Mouse (Mus musculus): ENCODE measurements around the gene Gdpgp1.

Gene Gdpgp1

DNA sequence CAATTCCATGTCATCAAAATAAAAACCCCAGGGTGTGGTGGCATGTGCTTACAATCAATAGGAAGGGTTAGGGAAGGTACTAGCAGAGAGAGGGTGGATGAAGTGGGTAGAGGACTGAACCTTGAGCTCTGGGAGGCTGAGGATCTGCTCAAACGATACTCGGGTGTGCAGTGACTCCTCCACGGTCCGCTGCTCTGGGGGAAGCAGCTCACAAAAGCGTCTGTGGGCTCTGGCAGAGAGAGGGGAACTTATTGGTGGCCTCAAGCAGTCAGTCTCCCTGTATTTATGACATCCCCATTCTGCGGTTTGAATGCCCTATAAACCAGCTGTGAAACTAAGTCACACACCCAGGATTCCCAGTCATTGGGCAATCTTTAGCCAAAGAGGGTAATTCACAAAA, 2.5 kb upstream of the Gdpgp1 start:
- DNase-seq (ENCODE audit: low read depth, low spot score): peak; percentile 52
- Histone ChIP-seq H3K36me3 (ENCODE audit: control insufficient read depth, insufficient read depth, low read length, poor library complexity, severe bottlenecking) (peaks cover 9% of the 10 kb centered on the region), H3K27me3 (ENCODE audit: control insufficient read depth, insufficient read depth, low read length, poor library complexity, severe bottlenecking) (no peaks in the 10 kb centered on the region)

DNA sequence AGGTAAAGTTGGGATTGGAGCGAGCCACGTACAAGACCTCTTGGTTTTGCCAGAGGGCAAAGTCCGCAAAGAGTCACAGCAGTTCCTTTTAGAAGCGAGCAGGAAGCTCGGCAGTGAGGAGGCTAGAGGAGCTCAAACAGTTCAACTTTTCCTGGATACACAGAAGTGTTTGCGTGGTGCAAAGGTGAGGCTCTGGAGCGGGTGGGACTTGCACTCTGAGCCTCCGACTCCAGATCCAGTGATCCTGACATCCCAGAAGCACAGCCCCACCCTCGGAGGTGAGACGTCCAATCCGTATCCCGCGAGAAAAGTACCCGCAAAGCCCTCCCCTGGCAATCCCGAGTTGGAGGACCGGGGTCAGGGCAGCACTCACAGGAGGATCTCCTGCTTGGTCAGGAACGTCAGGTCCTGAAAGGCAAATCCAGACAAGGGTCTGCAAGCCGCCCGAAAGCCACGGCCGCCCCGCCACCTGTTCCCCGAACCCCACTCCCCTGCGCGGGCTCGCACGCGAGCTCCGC, 635 bp upstream of the Gdpgp1 start:
- no peaks in the 10 kb centered on the region for H3K27me3 ChIP-seq (ENCODE audit: control insufficient read depth, insufficient read depth, low read length, poor library complexity, severe bottlenecking)
- no peak for DNase-seq (ENCODE audit: low read depth, low spot score)

DNA sequence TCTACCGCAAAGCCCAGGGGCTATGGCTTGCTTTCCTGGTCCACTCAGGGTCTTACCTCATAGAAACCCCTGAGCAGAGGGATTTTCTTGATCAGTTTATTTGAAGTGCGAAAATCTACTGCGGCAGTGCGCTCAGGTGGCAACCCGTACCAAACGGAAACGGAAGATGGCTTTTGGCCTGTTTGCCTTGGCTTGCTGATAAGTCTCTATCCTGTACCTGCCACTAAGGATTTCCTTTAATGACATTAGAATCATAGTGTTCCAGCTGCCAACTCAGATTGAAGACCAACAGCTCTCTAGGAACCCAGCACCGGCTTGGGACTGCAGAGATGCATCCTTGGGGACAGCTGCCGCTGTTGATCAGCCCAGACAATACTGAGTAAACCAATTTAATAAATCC, 1.1 kb downstream of the Gdpgp1 start:
- no peaks in the 10 kb centered on the region for H3K27me3 ChIP-seq (ENCODE audit: control insufficient read depth, insufficient read depth, low read length, poor library complexity, severe bottlenecking)
- H3K36me3 ChIP-seq (ENCODE audit: control insufficient read depth, insufficient read depth, low read length, poor library complexity, severe bottlenecking): peaks cover 2% of the 10 kb centered on the region
- DNase-seq (ENCODE audit: low read depth, low spot score): no peak

More for the DNA sequence above, 635 bp upstream of the Gdpgp1 start:
- peaks cover 4% of the 10 kb centered on the region; the same call in 1 of the 2 replicates for H3K36me3 ChIP-seq (ENCODE audit: control insufficient read depth, insufficient read depth, low read length, poor library complexity, severe bottlenecking)

DNA sequence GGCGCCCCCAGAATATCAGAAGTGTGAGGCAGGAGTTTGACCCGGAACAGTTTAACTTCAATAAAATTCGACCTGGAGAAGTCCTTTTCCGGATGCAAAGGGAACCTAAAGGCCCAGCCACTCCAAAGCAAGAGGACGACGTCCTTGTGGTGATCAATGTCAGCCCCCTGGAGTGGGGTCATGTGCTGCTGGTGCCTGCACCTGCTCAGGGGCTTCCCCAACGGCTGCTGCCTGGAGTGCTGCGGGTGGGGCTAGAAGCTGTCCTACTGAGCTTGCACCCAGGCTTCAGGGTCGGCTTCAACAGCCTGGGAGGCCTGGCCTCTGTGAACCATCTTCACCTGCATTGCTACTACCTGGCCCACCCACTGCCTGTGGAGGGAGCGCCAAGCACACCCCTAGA, 5.9 kb downstream of the Gdpgp1 start:
- peaks cover 3% of the 10 kb centered on the region for H3K36me3 ChIP-seq (ENCODE audit: control insufficient read depth, insufficient read depth, low read length, poor library complexity, severe bottlenecking)
- H3K27me3 ChIP-seq (ENCODE audit: control insufficient read depth, insufficient read depth, low read length, poor library complexity, severe bottlenecking): no peaks in the 10 kb centered on the region
- no peak for DNase-seq (ENCODE audit: low read depth, low spot score)

DNA sequence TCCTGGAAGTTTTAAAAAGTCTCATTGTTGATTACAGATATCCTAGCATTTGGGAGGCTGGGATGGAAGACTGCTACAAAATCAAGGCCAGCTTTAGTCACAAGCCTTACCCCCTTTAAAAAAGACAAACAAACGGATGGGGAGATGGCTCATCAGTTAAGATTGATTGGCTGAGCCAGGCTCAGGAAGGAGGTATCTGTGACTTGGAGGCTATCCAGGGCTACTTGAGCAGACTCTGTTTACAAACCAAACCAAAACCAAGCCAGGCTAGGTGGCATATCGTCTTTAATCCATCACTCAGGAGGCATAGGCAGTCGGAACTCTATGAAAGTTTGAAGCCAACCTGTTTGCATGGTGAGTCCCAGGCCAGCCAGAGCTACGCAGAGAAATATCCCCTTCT, 9.0 kb downstream of the Gdpgp1 start:
- DNase-seq (ENCODE audit: low read depth, low spot score): no peak
- no peaks in the 10 kb centered on the region for H3K27me3 ChIP-seq (ENCODE audit: control insufficient read depth, insufficient read depth, low read length, poor library complexity, severe bottlenecking)
- H3K36me3 ChIP-seq (ENCODE audit: control insufficient read depth, insufficient read depth, low read length, poor library complexity, severe bottlenecking): peaks cover 1% of the 10 kb centered on the region; the same call in 1 of the 2 replicates

DNA sequence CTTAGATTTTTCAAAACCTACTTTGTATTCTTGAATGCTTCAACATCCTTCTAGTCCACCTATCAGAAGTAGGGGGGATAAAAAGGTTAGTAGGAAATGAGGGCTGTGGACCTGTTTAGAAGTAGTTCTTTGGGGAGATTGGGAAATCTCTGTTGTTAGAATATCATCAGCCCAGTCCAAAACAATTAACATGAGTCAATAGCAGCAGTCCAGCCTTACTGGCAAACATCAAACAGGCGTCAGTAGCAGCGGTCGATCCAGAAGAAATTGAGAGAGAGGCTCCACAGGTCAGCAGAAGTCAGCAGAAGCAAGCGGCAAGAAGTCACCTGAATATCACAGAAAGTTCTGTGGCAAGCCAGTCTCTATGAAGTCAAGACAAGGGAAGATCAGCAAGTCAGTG, 12.2 kb downstream of the Gdpgp1 start:
- no peaks in the 10 kb centered on the region for H3K36me3 ChIP-seq (ENCODE audit: control insufficient read depth, insufficient read depth, low read length, poor library complexity, severe bottlenecking)
- no peak for DNase-seq (ENCODE audit: low read depth, low spot score)

DNA sequence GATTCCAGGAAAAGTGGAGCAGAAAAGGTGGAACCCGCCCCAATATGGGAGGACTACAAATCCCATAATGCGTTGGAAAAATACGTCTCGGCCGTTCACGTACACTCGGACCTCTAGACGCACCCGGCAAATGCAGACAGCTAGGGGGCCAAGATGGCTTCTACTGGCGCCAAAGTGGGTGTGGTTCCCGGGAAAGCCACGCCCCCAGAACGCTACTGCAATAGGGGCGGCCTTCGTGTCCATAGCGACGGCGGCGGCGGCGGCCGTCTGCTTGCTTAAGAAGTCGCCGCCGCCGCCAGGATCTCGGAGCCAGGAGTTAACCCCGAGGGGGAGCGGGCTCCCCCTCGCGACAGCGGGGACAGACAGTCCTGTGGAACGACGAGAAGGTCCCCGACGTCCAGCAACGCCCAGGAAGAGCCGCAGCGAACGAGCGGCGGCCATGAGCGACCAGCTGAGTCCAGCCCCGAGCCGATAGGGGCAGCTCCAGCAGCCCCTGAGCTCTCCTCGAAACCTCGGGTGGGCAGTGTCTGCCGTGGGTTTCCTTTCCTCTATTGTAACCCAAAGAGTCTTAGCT, 13.6 kb downstream of the Gdpgp1 start, which contains the start of gene Ttll13:
Ttll13 (plus strand) TSS at position 229 of the 574 bp plus-strand sequence.
- H3K27me3 ChIP-seq (ENCODE audit: control insufficient read depth, insufficient read depth, low read length, poor library complexity, severe bottlenecking): no peaks in the 10 kb centered on the region
- DNase-seq (ENCODE audit: low read depth, low spot score): peak; percentile 97
- H3K36me3 ChIP-seq (ENCODE audit: control insufficient read depth, insufficient read depth, low read length, poor library complexity, severe bottlenecking): no peaks in the 10 kb centered on the region

More for the DNA sequence above, 12.2 kb downstream of the Gdpgp1 start:
- H3K27me3 ChIP-seq (ENCODE audit: control insufficient read depth, insufficient read depth, low read length, poor library complexity, severe bottlenecking): no peaks in the 10 kb centered on the region

DNA sequence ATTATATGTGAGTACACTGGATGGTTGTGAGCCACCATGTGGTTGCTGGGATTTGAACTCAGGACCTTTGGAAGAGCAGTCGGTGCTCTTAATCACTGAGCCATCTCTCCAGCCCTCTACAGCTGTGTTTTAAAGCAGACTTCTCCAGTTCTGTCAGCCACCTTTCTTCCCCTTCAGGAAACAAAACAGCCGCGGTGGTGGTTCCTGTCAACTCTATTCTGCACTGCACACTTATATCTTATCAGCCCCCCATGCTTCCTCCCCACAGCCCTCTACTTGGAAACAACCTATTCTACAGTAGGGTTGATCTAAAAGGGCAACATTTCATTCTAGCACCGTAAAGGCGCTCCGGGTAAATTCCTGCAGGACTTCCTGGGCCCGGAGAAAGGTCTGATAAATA, 14.2 kb downstream of the Gdpgp1 start:
- Histone ChIP-seq H3K27me3 (ENCODE audit: control insufficient read depth, insufficient read depth, low read length, poor library complexity, severe bottlenecking) (no peaks in the 10 kb centered on the region), H3K36me3 (ENCODE audit: control insufficient read depth, insufficient read depth, low read length, poor library complexity, severe bottlenecking) (no peaks in the 10 kb centered on the region)
- no peak for DNase-seq (ENCODE audit: low read depth, low spot score)

DNA sequence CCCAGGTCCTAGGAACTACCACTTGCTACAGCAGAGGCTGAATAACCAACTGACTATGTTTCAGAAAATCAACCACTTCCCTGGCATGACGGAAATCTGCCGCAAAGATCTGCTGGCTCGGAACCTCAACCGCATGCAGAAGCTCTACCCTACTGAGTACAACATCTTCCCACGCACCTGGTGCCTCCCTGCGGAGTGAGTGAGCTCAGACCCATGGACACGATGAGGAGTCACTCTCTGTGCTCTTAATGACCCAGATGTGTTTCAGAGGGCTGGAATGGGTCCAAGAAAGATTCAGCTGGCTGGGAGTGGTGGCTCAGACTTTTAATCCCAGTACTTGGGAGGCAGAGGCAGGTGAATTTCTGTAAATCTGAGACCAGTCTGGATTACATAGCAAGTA, 19.8 kb downstream of the Gdpgp1 start:
- no peak for DNase-seq (ENCODE audit: low read depth, low spot score)
- Histone ChIP-seq H3K36me3 (ENCODE audit: control insufficient read depth, insufficient read depth, low read length, poor library complexity, severe bottlenecking) (no peaks in the 10 kb centered on the region), H3K27me3 (ENCODE audit: control insufficient read depth, insufficient read depth, low read length, poor library complexity, severe bottlenecking) (no peaks in the 10 kb centered on the region)

DNA sequence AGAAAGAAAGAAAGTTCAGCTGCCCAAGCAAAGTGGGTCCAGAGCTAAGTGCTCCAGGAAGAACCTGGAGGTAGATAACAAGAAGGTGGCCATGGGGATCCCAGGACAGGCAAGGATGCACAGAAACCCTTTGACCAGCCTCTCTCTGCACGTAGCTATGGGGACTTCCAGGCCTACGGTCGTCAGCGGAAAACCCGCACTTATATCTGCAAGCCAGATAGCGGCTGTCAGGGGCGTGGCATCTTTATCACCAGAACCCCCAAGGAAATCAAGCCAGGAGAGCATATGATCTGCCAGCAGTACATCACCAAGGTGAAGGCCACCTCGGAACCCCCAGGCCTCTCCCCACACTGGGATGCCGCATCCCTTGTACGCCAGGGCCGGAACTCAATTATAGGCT, 20.2 kb downstream of the Gdpgp1 start:
- Histone ChIP-seq H3K36me3 (ENCODE audit: control insufficient read depth, insufficient read depth, low read length, poor library complexity, severe bottlenecking) (no peaks in the 10 kb centered on the region), H3K27me3 (ENCODE audit: control insufficient read depth, insufficient read depth, low read length, poor library complexity, severe bottlenecking) (no peaks in the 10 kb centered on the region)
- no peak for DNase-seq (ENCODE audit: low read depth, low spot score)

DNA sequence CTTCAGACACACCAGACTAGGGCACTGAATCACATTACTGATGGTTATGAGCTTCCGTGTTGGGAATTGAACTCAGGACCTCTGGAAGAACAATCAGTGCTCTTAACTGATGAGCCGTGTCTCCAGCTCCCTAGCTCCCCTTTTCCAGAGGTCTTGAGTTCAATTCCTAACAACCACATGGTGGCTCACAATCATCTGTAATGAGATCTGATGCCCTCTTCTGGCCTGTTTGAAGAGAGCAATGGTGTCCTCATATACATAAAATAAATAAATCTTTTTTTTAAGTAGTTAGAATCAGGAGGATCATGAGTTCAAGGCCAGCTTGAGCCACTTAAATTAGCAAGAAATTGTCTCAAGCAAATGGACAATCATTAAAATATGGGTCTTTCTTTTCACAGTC, 23.3 kb downstream of the Gdpgp1 start:
- no peaks in the 10 kb centered on the region for H3K27me3 ChIP-seq (ENCODE audit: control insufficient read depth, insufficient read depth, low read length, poor library complexity, severe bottlenecking)
- no peaks in the 10 kb centered on the region for H3K36me3 ChIP-seq (ENCODE audit: control insufficient read depth, insufficient read depth, low read length, poor library complexity, severe bottlenecking)
- peak; percentile 51 for DNase-seq (ENCODE audit: low read depth, low spot score)

DNA sequence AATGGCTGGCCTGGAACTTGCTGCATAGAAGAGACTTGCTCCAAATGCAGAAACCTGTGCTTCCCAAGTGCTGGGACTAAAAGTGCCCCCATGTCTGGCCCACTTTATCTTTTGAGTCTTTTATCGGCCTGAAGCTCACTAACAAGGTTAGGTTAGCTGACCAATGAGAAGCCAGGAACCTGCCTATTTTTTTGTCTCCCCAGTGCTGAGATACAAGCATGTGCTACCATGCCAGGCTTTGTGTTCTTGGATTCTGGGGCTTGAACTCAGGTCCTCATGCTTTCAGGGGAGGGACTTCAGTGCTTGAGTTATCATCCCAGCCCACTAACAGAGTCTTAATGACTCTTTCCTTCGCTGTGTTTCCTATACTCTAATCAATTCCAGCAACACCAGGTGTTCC, 25.0 kb downstream of the Gdpgp1 start:
- Histone ChIP-seq H3K27me3 (ENCODE audit: control insufficient read depth, insufficient read depth, low read length, poor library complexity, severe bottlenecking) (no peaks in the 10 kb centered on the region), H3K36me3 (ENCODE audit: control insufficient read depth, insufficient read depth, low read length, poor library complexity, severe bottlenecking) (no peaks in the 10 kb centered on the region)
- no peak for DNase-seq (ENCODE audit: low read depth, low spot score)

DNA sequence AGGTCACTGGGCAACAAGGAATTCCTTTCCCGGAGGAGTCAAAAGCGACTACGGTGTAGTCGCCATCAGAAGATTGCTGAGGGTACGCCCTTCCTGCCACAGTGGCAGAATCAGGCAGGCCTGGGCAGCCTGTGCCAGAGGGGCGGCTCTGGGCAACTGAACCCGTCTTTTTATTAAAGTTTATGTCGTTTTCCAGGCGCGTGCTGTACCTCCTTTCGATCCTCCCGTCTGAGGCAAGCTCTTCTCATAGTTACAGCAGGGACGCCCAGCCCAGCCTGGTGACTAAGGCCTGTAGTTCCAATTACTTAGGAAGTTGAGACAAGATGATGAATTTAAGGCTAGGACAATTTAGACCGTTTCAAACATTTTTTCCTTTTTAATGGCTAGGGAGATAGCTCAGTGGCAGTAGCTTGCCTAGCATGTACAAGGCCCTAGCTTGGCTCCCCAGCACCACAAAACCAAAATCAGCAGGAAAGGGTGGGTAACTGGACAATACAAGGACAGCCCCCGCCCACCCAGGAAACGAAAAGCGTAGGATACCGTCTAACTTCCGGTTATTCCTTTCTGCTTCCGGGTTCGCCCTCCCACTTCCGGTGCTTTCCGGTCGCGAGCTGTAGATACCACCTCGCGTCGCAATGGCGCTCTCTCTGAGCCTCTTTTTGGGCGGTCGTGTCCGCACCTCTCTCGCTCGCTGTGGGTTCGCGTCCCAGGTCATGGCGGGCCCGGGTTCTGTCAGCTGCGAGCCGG, 28.1 kb downstream of the Gdpgp1 start, which contains the start of gene Ngrn:
Ngrn (plus strand) TSS at position 591 of the 747 bp plus-strand sequence.
- peak; percentile 85 for DNase-seq (ENCODE audit: low read depth, low spot score)
- Histone ChIP-seq H3K27me3 (ENCODE audit: control insufficient read depth, insufficient read depth, low read length, poor library complexity, severe bottlenecking) (no peaks in the 10 kb centered on the region), H3K36me3 (ENCODE audit: control insufficient read depth, insufficient read depth, low read length, poor library complexity, severe bottlenecking) (peaks cover 8% of the 10 kb centered on the region)

DNA sequence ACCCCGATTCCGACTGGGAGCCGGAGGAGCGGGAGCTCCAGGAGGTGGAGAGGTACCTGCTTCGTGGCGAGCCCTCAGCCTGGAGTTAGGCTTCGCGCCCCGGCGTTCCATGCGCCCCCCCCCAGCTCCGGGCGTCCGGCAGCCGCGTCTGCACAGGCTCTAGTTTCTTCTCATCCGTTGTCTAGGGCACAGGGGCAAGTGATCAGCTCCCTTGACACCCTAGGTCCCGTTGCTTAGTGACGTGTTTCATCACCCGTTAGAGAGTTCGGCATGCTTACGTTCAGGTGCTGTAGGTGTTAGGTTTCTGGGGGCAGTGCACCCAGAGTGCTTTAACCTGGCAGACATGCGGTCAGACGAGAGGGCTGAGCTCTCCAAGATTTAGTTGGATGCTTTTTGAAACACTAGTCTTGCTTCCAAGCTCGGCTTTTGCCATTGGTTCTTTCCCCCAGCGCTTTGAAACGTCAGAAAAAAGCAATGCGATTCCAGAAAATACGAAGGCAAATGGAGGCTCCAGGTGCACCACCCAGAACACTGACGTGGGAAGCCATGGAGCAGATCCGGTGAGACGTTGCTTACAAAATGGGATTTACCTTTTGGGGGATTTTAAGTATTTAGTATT, 28.8 kb downstream of the Gdpgp1 start:
- H3K36me3 ChIP-seq (ENCODE audit: control insufficient read depth, insufficient read depth, low read length, poor library complexity, severe bottlenecking): peaks cover 10% of the 10 kb centered on the region
- DNase-seq (ENCODE audit: low read depth, low spot score): peak; percentile 50
- H3K27me3 ChIP-seq (ENCODE audit: control insufficient read depth, insufficient read depth, low read length, poor library complexity, severe bottlenecking): no peaks in the 10 kb centered on the region

DNA sequence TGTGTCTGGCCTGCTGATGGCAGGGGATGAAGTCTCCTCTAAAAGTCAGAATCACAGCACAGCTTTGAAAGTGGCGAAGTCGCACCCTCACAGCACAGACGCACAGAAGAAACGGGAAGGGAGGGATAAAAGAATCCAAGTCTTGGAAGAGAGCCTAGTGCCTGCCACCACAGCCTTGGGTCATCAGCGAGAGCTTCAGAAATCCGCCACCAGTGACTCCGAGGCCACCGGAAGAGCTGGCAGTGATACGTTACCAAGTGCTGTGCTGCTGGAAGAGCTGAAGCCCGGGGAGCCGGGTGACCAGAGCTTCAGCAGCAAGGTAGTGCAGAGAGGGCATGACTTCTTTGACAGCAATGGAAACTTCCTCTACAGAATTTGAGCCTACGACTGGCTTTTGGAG, 31.9 kb downstream of the Gdpgp1 start:
- Histone ChIP-seq H3K27me3 (ENCODE audit: control insufficient read depth, insufficient read depth, low read length, poor library complexity, severe bottlenecking) (no peaks in the 10 kb centered on the region), H3K36me3 (ENCODE audit: control insufficient read depth, insufficient read depth, low read length, poor library complexity, severe bottlenecking) (peaks cover 11% of the 10 kb centered on the region)
- DNase-seq (ENCODE audit: low read depth, low spot score): no peak
